Mouse (Mus musculus) spleen, postnatal 36 days (tissue): ENCODE measurements around the gene Ms4a4b.
"Not testable (repeated sequence)": the region's sequence is repeated elsewhere in the genome, so short reads cannot be mapped to it uniquely, and the experiment has no call there.

ENCODE experiments used
- DNase-seq, 2 experiments: peaks; one replicate each; pipeline ENCODE4 v3.0.0; 2022; ENCODE audit warnings: low spot score in 2 of 2, mixed read lengths in 1 of 2

Ms4a4b gene

GRCm38 (mm10) chr19:11443338-11443737, at the start of gene Ms4a4b:
TSS of gene Ms4a4b (plus strand) at chr19:11443553.
- DNase-seq: peak; percentile 29 to 33

- no peak for DNase-seq
Observed at GRCm38 (mm10) chr19:11395769-11396168, 47.6 kb upstream of the Ms4a4b start.

GRCm38 (mm10) chr19:11404527-11404926, 38.8 kb upstream of the Ms4a4b start, which contains the start of gene Ms4a4c:
TSS of gene Ms4a4c (plus strand) at chr19:11404770.
- peak; percentile 33 to 51 for DNase-seq

GRCm38 (mm10) chr19:11407428-11407827, 35.9 kb upstream of the Ms4a4b start:
- DNase-seq: peak; percentile 77 to 81

- DNase-seq: no peak
Observed at GRCm38 (mm10) chr19:11408591-11408990, 34.8 kb upstream of the Ms4a4b start.

- DNase-seq: peak; percentile 52 to 59
Observed at GRCm38 (mm10) chr19:11411640-11412039, 31.7 kb upstream of the Ms4a4b start.

- DNase-seq: no peak
Observed at GRCm38 (mm10) chr19:11414084-11414483, 29.3 kb upstream of the Ms4a4b start.

- no peak for DNase-seq
Observed at GRCm38 (mm10) chr19:11415581-11415980, 27.8 kb upstream of the Ms4a4b start.

GRCm38 (mm10) chr19:11418865-11419264, 24.5 kb upstream of the Ms4a4b start:
- not testable (repeated sequence) for DNase-seq

GRCm38 (mm10) chr19:11431209-11431608, 12.1 kb upstream of the Ms4a4b start:
- not testable (repeated sequence) for DNase-seq

- no peak for DNase-seq
Observed at GRCm38 (mm10) chr19:11435058-11435834, 8.1 kb upstream of the Ms4a4b start.

- DNase-seq: no peak
Observed at GRCm38 (mm10) chr19:11443964-11444363, 611 bp downstream of the Ms4a4b start.

GRCm38 (mm10) chr19:11447238-11447637, 3.9 kb downstream of the Ms4a4b start:
- DNase-seq: peak in 1 of 2 experiments; percentile 36

GRCm38 (mm10) chr19:11459041-11459440, 15.7 kb downstream of the Ms4a4b start:
- not testable (repeated sequence) for DNase-seq

- not testable (repeated sequence) for DNase-seq
Observed at GRCm38 (mm10) chr19:11464795-11465194, 21.4 kb downstream of the Ms4a4b start.

GRCm38 (mm10) chr19:11466471-11466870, 23.1 kb downstream of the Ms4a4b start:
- no peak for DNase-seq

GRCm38 (mm10) chr19:11468361-11468760, 25.0 kb downstream of the Ms4a4b start:
- not testable (repeated sequence) for DNase-seq

- peak in 1 of 2 experiments; percentile 32 for DNase-seq
Observed at GRCm38 (mm10) chr19:11469215-11469614, 25.9 kb downstream of the Ms4a4b start, which contains the start of gene Ms4a6c. TSS of gene Ms4a6c (plus strand) at chr19:11469366.

- DNase-seq: peak in 1 of 2 experiments; percentile 38
Observed at GRCm38 (mm10) chr19:11479714-11480113, 36.4 kb downstream of the Ms4a4b start.

- no peak for DNase-seq
Observed at GRCm38 (mm10) chr19:11482684-11483083, 39.3 kb downstream of the Ms4a4b start.

- DNase-seq: no peak
Observed at GRCm38 (mm10) chr19:11483941-11484340, 40.6 kb downstream of the Ms4a4b start.

- peak; percentile 69 to 72 for DNase-seq
Observed at GRCm38 (mm10) chr19:11484388-11484787, 41.0 kb downstream of the Ms4a4b start.

GRCm38 (mm10) chr19:11485266-11485665, 41.9 kb downstream of the Ms4a4b start:
- peak; percentile 42 to 60 for DNase-seq
